Mouse (Mus musculus) embryonic facial prominence, embryonic 12.5 days (tissue): ENCODE measurements at regions not wholly inside any gene's neighbourhood (a gene's known extent, or its start where the extent isn't known, plus 50 kb on each side); places are given as distances from the start of the nearest gene placed in this dataset.
A peak's percentile ranks its signal among the peaks of the same experiment; 100 is the strongest.

ENCODE experiments used
- ATAC-seq: fragments of 200-750 bp; cut with Nextera tagmentation; 2 replicates; pipeline ENCODE4 v1.8.0; 2017; ENCODE audit not compliant: insufficient number of reproducible peaks, insufficient read depth, low FRiP score, low TSS enrichment
- H3K27ac ChIP-seq: fragments of 300-500 bp; sonication (generic); 2 replicates; pipeline ENCODE4 v1.5.1; 2016; ENCODE audit warnings: mild to moderate bottlenecking
- H3K27me3 ChIP-seq: fragments of 300-500 bp; sonication (generic); 2 replicates; pipeline ENCODE4 v1.6.1; 2016; ENCODE audit warnings: mild to moderate bottlenecking, moderate library complexity
- H3K36me3 ChIP-seq: fragments of 300-500 bp; sonication (generic); 2 replicates; pipeline ENCODE4 v1.6.1; 2016; ENCODE audit warnings: mild to moderate bottlenecking
- H3K4me1 ChIP-seq: fragments of 300-500 bp; sonication (generic); 2 replicates; pipeline ENCODE4 v1.6.1; 2016
- H3K4me2 ChIP-seq: fragments of 300-500 bp; sonication (generic); replicated peaks from 2 replicates; pipeline ENCODE4 v1.6.1; 2016; ENCODE audit warnings: mild to moderate bottlenecking, moderate library complexity
- H3K4me3 ChIP-seq: fragments of 300-500 bp; sonication (generic); 2 replicates; pipeline ENCODE4 v1.5.1; 2016; ENCODE audit warnings: mild to moderate bottlenecking
- H3K9ac ChIP-seq: fragments of 300-500 bp; sonication (generic); 2 replicates; pipeline ENCODE4 v1.6.1; 2016; ENCODE audit warnings: mild to moderate bottlenecking, moderate library complexity
- H3K9me3 ChIP-seq: fragments of 300-500 bp; sonication (generic); 2 replicates; pipeline ENCODE4 v1.6.1; 2016; ENCODE audit warnings: mild to moderate bottlenecking, moderate library complexity
- WGBS: fragments of 180-500 bp; shearing (Covaris S2); methylation state at CpG from one replicate; pipeline ENCODE4 v1.1.7; 2016; 5-methylcytosine and 5-hydroxymethylcytosine counted together

- Histone ChIP-seq H3K36me3 (no peaks in the 10 kb centered on the region), H3K27me3 (no peaks in the 10 kb centered on the region), H3K4me3 (no peak overlapping the region), H3K9me3 (no peaks in the 10 kb centered on the region), H3K27ac (no peak overlapping the region), H3K4me1 (no peaks in the 10 kb centered on the region), H3K9ac (no peak overlapping the region), H3K4me2 (no peak overlapping the region)
- no peak for ATAC-seq
- 76% methylated on average over 6 of the region's 6 CpGs for WGBS
Measured at GRCm38 (mm10) chr6:147686927-147687326, 211.3 kb downstream of the Ccdc91 start.

DNA sequence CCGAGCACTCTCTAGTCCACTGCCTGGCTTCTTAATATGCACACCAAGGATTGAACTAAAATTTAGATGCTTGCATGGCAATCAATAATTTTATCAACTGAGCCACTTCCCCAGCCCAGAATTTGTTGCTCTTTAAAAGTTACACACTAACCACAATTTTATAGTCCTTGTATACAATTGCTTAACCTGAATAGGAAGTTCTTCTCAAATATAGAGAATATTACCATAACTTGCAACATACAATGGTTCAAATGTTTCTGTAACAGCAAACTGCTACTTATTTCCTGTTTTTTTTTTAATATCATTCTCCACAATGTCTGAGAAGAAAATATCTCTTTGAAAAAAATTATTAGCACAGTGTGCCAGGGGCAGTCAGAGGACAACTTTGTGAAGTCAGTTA is 222.6 kb downstream of the Ccdc91 start:
- H3K4me3 ChIP-seq, result no peak overlapping the region
- no peak overlapping the region for H3K4me2 ChIP-seq
- H3K4me1 ChIP-seq, result 0 out of 2 replicates have a peak, but pooled peaks cover 2% of the 10 kb centered on the region
- no peaks in the 10 kb centered on the region for H3K9me3 ChIP-seq
- no peaks in the 10 kb centered on the region for H3K27me3 ChIP-seq
- no peak overlapping the region for H3K27ac ChIP-seq
- no peak for ATAC-seq
- WGBS, result 93% methylated on average over 1 of the region's 1 CpGs
- no peaks in the 10 kb centered on the region for H3K36me3 ChIP-seq
- H3K9ac ChIP-seq, result no peak overlapping the region

GRCm38 (mm10) chr6:147699449-147699848 is 223.8 kb downstream of the Ccdc91 start:
- WGBS, result 77% methylated on average over 3 of the region's 3 CpGs
- Histone ChIP-seq H3K4me2 (no peak overlapping the region), H3K36me3 (no peaks in the 10 kb centered on the region), H3K9ac (no peak overlapping the region), H3K27me3 (no peaks in the 10 kb centered on the region), H3K4me3 (no peak overlapping the region), H3K27ac (no peak overlapping the region), H3K9me3 (no peaks in the 10 kb centered on the region), H3K4me1 (peaks cover 7% of the 10 kb centered on the region; the same call in 1 of the 2 replicates)
- ATAC-seq, result no peak

GRCm38 (mm10) chr6:147700629-147701028 is 225.0 kb downstream of the Ccdc91 start:
- no peaks in the 10 kb centered on the region for H3K9me3 ChIP-seq
- no peak overlapping the region for H3K9ac ChIP-seq
- H3K4me3 ChIP-seq, result no peak overlapping the region
- H3K4me2 ChIP-seq, result no peak overlapping the region
- 68% methylated on average over 2 of the region's 2 CpGs for WGBS
- H3K36me3 ChIP-seq, result no peaks in the 10 kb centered on the region
- no peak overlapping the region for H3K27ac ChIP-seq
- no peaks in the 10 kb centered on the region for H3K27me3 ChIP-seq
- no peak for ATAC-seq
- H3K4me1 ChIP-seq, result peaks cover 7% of the 10 kb centered on the region; the same call in 1 of the 2 replicates

GRCm38 (mm10) chr6:147701956-147702355 is 226.3 kb downstream of the Ccdc91 start:
- no peaks in the 10 kb centered on the region for H3K9me3 ChIP-seq
- ATAC-seq, result no peak
- H3K27ac ChIP-seq, result no peak overlapping the region
- peaks cover 7% of the 10 kb centered on the region; the same call in 1 of the 2 replicates for H3K4me1 ChIP-seq
- H3K4me3 ChIP-seq, result no peak overlapping the region
- H3K36me3 ChIP-seq, result no peaks in the 10 kb centered on the region
- no peak overlapping the region for H3K4me2 ChIP-seq
- no peaks in the 10 kb centered on the region for H3K27me3 ChIP-seq
- no peak overlapping the region for H3K9ac ChIP-seq
- WGBS, result 79% methylated on average over 5 of the region's 5 CpGs

DNA sequence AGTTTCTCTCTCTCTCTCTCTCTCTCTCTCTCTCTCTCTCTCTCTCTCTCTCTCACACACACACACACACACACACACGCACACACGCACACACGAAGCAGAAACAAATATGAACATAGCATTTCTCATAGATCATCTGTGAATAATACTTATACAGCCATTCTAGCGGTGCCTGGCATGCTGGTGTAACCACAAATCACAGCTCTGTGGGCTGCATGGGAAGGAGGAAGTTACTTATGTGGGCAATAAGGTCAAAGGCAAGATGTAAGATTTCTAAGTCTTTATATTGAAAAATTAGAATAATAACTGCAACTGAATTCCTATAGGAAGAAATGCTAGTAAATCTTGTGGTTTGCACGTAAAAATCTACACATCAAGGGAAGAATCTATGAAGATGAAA is 228.7 kb downstream of the Ccdc91 start:
- WGBS, result 79% methylated on average over 5 of the region's 5 CpGs
- Histone ChIP-seq H3K9ac (no peak overlapping the region), H3K27me3 (no peaks in the 10 kb centered on the region), H3K4me2 (no peak overlapping the region), H3K4me3 (no peak overlapping the region), H3K9me3 (no peaks in the 10 kb centered on the region), H3K27ac (no peak overlapping the region), H3K36me3 (no peaks in the 10 kb centered on the region), H3K4me1 (peaks cover 7% of the 10 kb centered on the region; the same call in 1 of the 2 replicates)
- ATAC-seq, result no peak

DNA sequence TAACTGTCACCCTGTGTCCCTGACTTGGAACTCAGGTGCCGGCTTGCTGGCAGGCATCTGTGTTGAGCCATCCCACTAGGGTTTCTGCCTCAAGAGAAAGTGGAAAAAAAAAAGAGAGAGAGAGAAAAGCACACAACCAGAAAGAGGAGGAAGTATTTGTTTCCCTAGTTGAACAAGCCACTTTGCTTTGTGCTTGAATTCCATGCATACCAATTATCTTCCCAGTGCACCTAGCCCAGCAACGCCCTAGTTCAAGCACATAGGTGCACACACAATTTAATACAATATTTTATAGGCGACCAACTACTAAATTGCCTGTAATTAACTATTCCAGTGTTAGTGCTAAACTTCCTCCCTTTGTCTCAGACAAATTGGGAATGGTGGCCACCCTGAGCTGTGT is 230.3 kb downstream of the Ccdc91 start:
- Histone ChIP-seq H3K4me3 (no peak overlapping the region), H3K4me2 (no peak overlapping the region), H3K36me3 (no peaks in the 10 kb centered on the region), H3K27ac (no peak overlapping the region), H3K27me3 (no peaks in the 10 kb centered on the region), H3K9me3 (no peaks in the 10 kb centered on the region), H3K9ac (no peak overlapping the region), H3K4me1 (peaks cover 7% of the 10 kb centered on the region; the same call in 1 of the 2 replicates)
- ATAC-seq, result no peak
- 65% methylated on average over 3 of the region's 3 CpGs for WGBS

DNA sequence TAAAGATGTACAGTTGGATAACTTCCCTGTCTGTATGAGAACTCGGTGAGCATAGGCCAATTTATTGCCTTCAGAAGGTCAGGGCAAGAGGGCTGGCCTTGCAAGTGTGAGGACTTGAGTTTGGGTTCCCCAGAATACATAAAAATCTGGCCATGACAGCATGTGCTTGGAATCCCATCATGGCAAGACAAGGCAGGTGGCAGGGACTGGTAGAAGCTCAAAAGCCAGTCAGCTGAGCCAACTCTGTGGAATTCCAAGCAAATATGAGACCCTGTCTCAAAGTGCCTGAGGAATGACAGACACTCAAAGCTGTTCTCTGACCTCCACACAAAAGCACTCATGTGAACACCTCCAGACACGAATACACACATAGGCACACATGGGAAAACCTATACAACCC is 231.1 kb downstream of the Ccdc91 start:
- Histone ChIP-seq H3K9me3 (no peaks in the 10 kb centered on the region), H3K4me2 (no peak overlapping the region), H3K4me3 (no peak overlapping the region), H3K9ac (no peak overlapping the region), H3K27me3 (no peaks in the 10 kb centered on the region), H3K36me3 (no peaks in the 10 kb centered on the region), H3K4me1 (peaks cover 7% of the 10 kb centered on the region; the same call in 1 of the 2 replicates), H3K27ac (no peak overlapping the region)
- ATAC-seq, result no peak
- WGBS, result 82% methylated on average over 2 of the region's 2 CpGs

DNA sequence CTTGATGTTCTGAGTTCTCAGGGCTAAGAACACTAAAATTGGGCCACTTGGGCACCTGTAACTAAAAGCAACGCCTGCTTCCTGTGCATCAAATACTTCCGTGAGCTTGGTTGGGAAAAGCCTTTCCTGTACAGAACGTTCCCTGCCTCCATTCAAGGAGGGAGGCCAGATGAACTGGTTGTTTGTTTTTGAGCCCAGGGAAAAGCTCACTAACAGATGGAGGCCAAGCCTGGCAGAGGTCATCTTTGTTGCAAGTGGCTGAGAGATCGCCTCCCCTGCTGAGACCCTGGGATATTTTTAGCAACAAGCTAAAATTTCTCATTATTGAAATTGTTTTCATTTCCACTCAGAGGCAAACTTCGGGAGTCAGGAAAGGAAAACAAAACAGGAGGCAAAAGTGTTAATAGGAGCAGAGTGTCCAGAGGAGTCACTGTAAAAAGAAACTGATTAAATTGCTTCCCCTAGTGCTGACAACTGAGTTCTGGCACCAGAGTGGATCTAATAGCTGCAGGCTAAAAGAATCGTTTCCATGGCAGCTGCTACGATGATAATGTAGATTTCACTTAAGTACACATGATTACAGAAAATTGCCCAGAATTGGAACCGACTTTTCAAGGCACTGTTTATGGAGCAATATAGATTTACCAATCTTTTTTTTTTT is 242.6 kb downstream of the Ccdc91 start:
- Histone ChIP-seq H3K27ac (peak overlapping the region; percentile 69), H3K27me3 (no peaks in the 10 kb centered on the region), H3K9me3 (no peaks in the 10 kb centered on the region), H3K4me3 (no peak overlapping the region), H3K4me2 (peak overlapping the region; percentile 25), H3K4me1 (peaks cover 16% of the 10 kb centered on the region), H3K9ac (no peak overlapping the region), H3K36me3 (no peaks in the 10 kb centered on the region)
- WGBS, result 9% methylated on average over 8 of the region's 8 CpGs
- ATAC-seq, result no peak

DNA sequence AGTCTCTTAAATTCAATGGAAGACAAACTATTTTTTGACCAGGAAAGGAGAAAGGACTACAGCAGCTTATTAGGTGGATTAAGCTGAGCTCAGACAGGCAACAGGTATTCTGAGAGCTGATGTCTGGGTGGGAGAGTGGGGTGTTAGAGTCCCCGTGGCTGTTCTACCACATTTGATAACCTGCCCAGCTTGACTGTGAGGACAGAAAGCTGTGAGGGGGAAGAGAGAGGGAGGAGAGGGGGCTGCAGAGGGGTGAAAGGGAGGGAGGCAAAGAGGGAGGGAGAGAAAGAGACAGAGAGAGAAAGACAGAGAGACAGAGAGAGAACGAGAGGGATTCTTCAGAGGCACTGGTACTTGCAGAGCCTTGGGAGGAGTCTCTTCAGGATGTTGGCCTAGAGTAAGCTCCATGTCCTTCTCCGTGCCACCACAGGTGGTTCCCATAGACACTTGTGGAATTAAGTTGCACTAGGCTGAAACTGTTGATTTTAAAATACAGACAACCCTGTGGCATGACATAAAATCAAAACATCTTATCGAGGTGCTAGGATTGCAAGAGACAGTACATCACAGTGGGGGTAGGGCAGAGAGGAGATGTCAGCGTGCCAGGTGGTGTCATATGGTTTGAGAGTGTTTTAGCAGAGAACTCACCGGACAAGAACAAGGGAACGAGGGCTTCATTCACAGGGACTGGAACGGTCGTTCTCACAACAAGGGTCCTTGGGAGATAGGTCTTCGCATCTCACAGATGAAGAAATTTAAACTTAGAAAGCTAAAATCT is 243.3 kb downstream of the Ccdc91 start:
- ATAC-seq, result peak; percentile 56; the same call in 1 of the 2 replicates
- Histone ChIP-seq H3K9me3 (no peaks in the 10 kb centered on the region), H3K4me3 (no peak overlapping the region), H3K36me3 (no peaks in the 10 kb centered on the region), H3K4me1 (peaks cover 16% of the 10 kb centered on the region), H3K27ac (peak overlapping the region; percentile 61), H3K9ac (no peak overlapping the region), H3K4me2 (peak overlapping the region; percentile 25; the same call in 1 of the 2 replicates), H3K27me3 (no peaks in the 10 kb centered on the region)
- 59% methylated on average over 10 of the region's 10 CpGs for WGBS

DNA sequence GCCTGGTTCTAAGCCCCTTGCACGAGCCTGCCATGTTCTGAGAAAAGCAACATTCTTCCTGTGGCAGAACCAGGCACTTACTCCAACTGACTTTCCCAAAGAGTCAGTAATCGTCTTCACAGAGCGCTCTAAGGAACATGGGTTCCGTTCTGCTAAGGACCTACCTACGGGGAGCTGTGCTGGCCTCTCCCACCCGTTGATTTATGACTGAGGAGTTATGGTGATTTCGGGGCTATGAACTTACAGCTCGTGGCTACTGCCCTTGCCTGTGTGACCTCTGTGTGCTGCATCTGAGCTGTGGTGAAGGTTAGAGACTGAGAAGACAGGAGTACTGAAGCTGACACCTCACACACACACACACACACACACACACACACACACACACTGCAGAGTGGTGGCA is 243.9 kb downstream of the Ccdc91 start:
- no peak overlapping the region for H3K9ac ChIP-seq
- peak overlapping the region; percentile 61; the same call in 1 of the 2 replicates for H3K27ac ChIP-seq
- no peaks in the 10 kb centered on the region for H3K36me3 ChIP-seq
- no peaks in the 10 kb centered on the region for H3K27me3 ChIP-seq
- no peak overlapping the region for H3K4me3 ChIP-seq
- ATAC-seq, result no peak
- 78% methylated on average over 8 of the region's 8 CpGs for WGBS
- no peak overlapping the region for H3K4me2 ChIP-seq
- peaks cover 16% of the 10 kb centered on the region for H3K4me1 ChIP-seq
- H3K9me3 ChIP-seq, result no peaks in the 10 kb centered on the region

DNA sequence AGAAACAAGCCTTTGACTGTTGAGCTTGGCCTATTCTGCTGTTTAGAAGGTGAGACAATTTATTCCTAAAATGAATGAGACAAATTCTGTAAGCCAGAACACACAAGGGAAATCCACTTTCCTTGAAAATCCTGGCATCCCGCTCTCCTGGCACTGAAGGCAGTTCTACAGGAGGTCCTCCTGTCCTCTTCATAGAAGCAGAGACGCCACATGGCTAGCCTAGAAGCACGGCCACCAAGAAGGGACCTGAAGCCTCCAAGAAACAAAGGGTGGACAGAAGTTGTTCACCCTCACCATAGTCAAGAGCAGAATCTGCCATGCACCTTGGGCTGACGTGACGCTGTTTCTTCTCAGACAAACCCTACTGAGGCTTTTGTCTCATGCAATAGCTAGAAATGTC is 247.7 kb downstream of the Ccdc91 start:
- no peak for ATAC-seq
- no peaks in the 10 kb centered on the region for H3K36me3 ChIP-seq
- H3K27me3 ChIP-seq, result no peaks in the 10 kb centered on the region
- H3K9me3 ChIP-seq, result no peaks in the 10 kb centered on the region
- H3K27ac ChIP-seq, result no peak overlapping the region
- no peak overlapping the region for H3K4me2 ChIP-seq
- H3K9ac ChIP-seq, result no peak overlapping the region
- peaks cover 16% of the 10 kb centered on the region for H3K4me1 ChIP-seq
- no peak overlapping the region for H3K4me3 ChIP-seq
- 93% methylated on average over 5 of the region's 5 CpGs for WGBS
